In genomic region chr15:89354455-89354854, GRCm38 (mm10) we compare ENCODE assay signal across 9 mouse cellular contexts. TPM values are rescaled to one million over a fixed set of nuclear protein-coding genes. Genes with fewer than 3 reads are reported as not detected.
DNase-seq lines count a peak whose midpoint lies in the region; ATAC-seq and TF ChIP-seq lines count a peak whose summit lies in the region.
"Had no signal": no experiment of that assay in that cellular context is flagged by ENCODE, and none has a peak within 500 bp of the region (broad histone marks: within the 10 kb centered on the region; RNA-seq: fewer than 3 reads in every experiment).

No protein-coding gene starts in this region.

- H3K27me3 ChIP-seq in heart, embryonic 13.5 days (replicated peaks) = no peaks in the 10 kb centered on the region
- H3K27me3 ChIP-seq in MEL (ENCODE audit: control insufficient read depth in 1 of 2, insufficient read depth in 2 of 2, low read length in 2 of 2) = no peaks in the 10 kb centered on the region
- no peaks in the 10 kb centered on the region for H3K27me3 ChIP-seq in heart, embryonic 16.5 days (ENCODE audit: control insufficient read depth, insufficient read depth, low read length)
- H3K27me3 ChIP-seq in midbrain, embryonic 11.5 days (ENCODE audit: control insufficient read depth, insufficient read depth, low read length) = no peaks in the 10 kb centered on the region
- H3K27me3 ChIP-seq: Patski had no signal

- TF ChIP-seq EP300 in MEL (IDR thresholded peaks at IDR 0.05; ENCODE audit: low read depth in 1 of 2, low read length in 2 of 2) = no peak

- TF ChIP-seq POLR2A in MEL (IDR thresholded peaks at IDR 0.05; ENCODE audit: control insufficient read depth in 1 of 2, insufficient read depth in 1 of 2, low read depth in 1 of 2, low read length in 2 of 2, poor library complexity in 1 of 2) = no peak

- no peaks in the 10 kb centered on the region for H3K9me3 ChIP-seq in heart, embryonic 13.5 days
- H3K9me3 ChIP-seq in MEL (replicated peaks; ENCODE audit: insufficient read depth, low read length) = no peaks in the 10 kb centered on the region
- H3K9me3 ChIP-seq in heart, embryonic 16.5 days (replicated peaks; ENCODE audit: control insufficient read depth, low read length) = no peaks in the 10 kb centered on the region
- no peaks in the 10 kb centered on the region for H3K9me3 ChIP-seq in midbrain, embryonic 11.5 days (ENCODE audit: control insufficient read depth, low read length)

- H3K27ac ChIP-seq in heart, embryonic 13.5 days (replicated peaks) = no peak overlapping the region
- no peak overlapping the region for H3K27ac ChIP-seq in MEL (ENCODE audit: control insufficient read depth, low read depth, low read length)
- no peak overlapping the region for H3K27ac ChIP-seq in heart, embryonic 16.5 days (ENCODE audit: low read length)
- no peak overlapping the region for H3K27ac ChIP-seq in midbrain, embryonic 11.5 days (ENCODE audit: low read depth, low read length)

- H3K9ac ChIP-seq in heart, embryonic 13.5 days = peak overlapping the region; percentile 93
- peak overlapping the region; percentile 90 for H3K9ac ChIP-seq in MEL (ENCODE audit: control insufficient read depth, low read depth, low read length, poor library complexity, severe bottlenecking)
- H3K9ac ChIP-seq in heart, embryonic 16.5 days (ENCODE audit: low read length) = peak overlapping the region; percentile 96
- H3K9ac ChIP-seq in midbrain, embryonic 11.5 days (ENCODE audit: low read length) = peak overlapping the region; percentile 82

- no peak for ATAC-seq in heart, embryonic 13.5 days (ENCODE audit: extremely low read depth, insufficient number of reproducible peaks, low FRiP score, low TSS enrichment)
- no peak for ATAC-seq in heart, embryonic 16.5 days (replicated peaks; ENCODE audit: extremely low read depth, insufficient read depth, low FRiP score)
- no peak for ATAC-seq in midbrain, embryonic 11.5 days (ENCODE audit: low FRiP score)
- no peak for ATAC-seq in granulocyte monocyte progenitor cell, adult 5-6 weeks (replicated peaks; ENCODE audit: poor library complexity, severe bottlenecking)

- DNase-seq in heart, postnatal 14 days = no peak
- DNase-seq in MEL (ENCODE audit: low read depth, low spot score) = no peak
- peak; percentile 83 for DNase-seq in midbrain, embryonic 11.5 days (ENCODE audit: low spot score, missing footprints)
- DNase-seq in left cerebral cortex, adult 9 months (ENCODE audit: low spot score in 2 of 2) = no peak
- DNase-seq in retina, embryonic 14.5 days (ENCODE audit: low spot score) = no peak

- peaks cover 43% of the 10 kb centered on the region for H3K79me2 ChIP-seq in MEL (ENCODE audit: control insufficient read depth, insufficient read depth, low read length, poor library complexity)

- intact Hi-C loops in heart, postnatal 14 days (cut with DNase I) = loop anchor here (2.0 to 10.0 kb wide), 2 partner anchors 40 to 230 kb away; partner anchors contain the start of genes Hdac10, Sbf1 and Tubgcp6

- H3K4me1 ChIP-seq in heart, embryonic 13.5 days = peaks cover 45% of the 10 kb centered on the region
- H3K4me1 ChIP-seq in MEL (ENCODE audit: control insufficient read depth in 1 of 2, insufficient read depth in 2 of 2, low read length in 2 of 2) = peaks cover 21% of the 10 kb centered on the region in 2 experiments
- peaks cover 28% of the 10 kb centered on the region for H3K4me1 ChIP-seq in heart, embryonic 16.5 days (ENCODE audit: control insufficient read depth, insufficient read depth, low read length)
- H3K4me1 ChIP-seq in midbrain, embryonic 11.5 days (ENCODE audit: control insufficient read depth, insufficient read depth, low read length) = peaks cover 14% of the 10 kb centered on the region

- TF ChIP-seq RAD21 in MEL (IDR thresholded peaks at IDR 0.05; ENCODE audit: low read depth, low read length) = no peak

- 81% methylated on average over 7 of the region's 7 CpGs for WGBS in heart, embryonic 13.5 days
- WGBS in heart, embryonic 16.5 days = 73% methylated on average over 7 of the region's 7 CpGs
- WGBS in midbrain, embryonic 11.5 days = 89% methylated on average over 7 of the region's 7 CpGs

- TF ChIP-seq CTCF in MEL (IDR thresholded peaks at IDR 0.05 in 2 of 3, conservative IDR thresholded peaks at IDR 0.05 in 1 of 3; ENCODE audit: control insufficient read depth in 1 of 3, insufficient read depth in 1 of 3, low read depth in 2 of 3, low read length in 3 of 3, poor library complexity in 1 of 3, severe bottlenecking in 1 of 3) = no peak

- peak overlapping the region; percentile 84 for H3K4me3 ChIP-seq in heart, embryonic 13.5 days
- peak overlapping the region; percentile 91 for H3K4me3 ChIP-seq in MEL (ENCODE audit: control insufficient read depth in 1 of 2, insufficient read depth in 1 of 2, low read depth in 2 of 2, low read length in 2 of 2)
- peak overlapping the region; percentile 94 for H3K4me3 ChIP-seq in heart, embryonic 16.5 days (ENCODE audit: low read length)
- peak overlapping the region; percentile 74 for H3K4me3 ChIP-seq in midbrain, embryonic 11.5 days (ENCODE audit: low read depth, low read length)

- H3K36me3 ChIP-seq in heart, embryonic 13.5 days = peaks cover 56% of the 10 kb centered on the region
- H3K36me3 ChIP-seq in MEL (ENCODE audit: control insufficient read depth in 1 of 2, insufficient read depth in 2 of 2, low read length in 2 of 2) = peaks cover 0 to 27% of the 10 kb centered on the region in 2 experiments
- H3K36me3 ChIP-seq in heart, embryonic 16.5 days (ENCODE audit: control insufficient read depth, insufficient read depth) = peaks cover 35% of the 10 kb centered on the region
- H3K36me3 ChIP-seq in midbrain, embryonic 11.5 days (ENCODE audit: control insufficient read depth, insufficient read depth, low read length) = peaks cover 19% of the 10 kb centered on the region

- peak overlapping the region; percentile 84 for H3K4me2 ChIP-seq in heart, embryonic 13.5 days
- H3K4me2 ChIP-seq in heart, embryonic 16.5 days (ENCODE audit: low read depth, low read length) = peak overlapping the region; percentile 92
- peak overlapping the region; percentile 85 for H3K4me2 ChIP-seq in midbrain, embryonic 11.5 days

RNA-seq across cellular contexts. Expression of gene Lmf2, which starts 1.0 kb away (rescaled TPM):
- polyA plus RNA-seq in heart, embryonic 13.5 days (2015; fragmentation: Nextera tagmentation; extraction: Ambion mirVana) = 43.8 and 46.2 TPM in 2 replicates
- total RNA-seq in heart, postnatal 14 days (2021) = 10 to 100 TPM; 33.1 to 38.3 TPM
- total RNA-seq in MEL (2012; rRNA removed) = 14.5 and 14.7 TPM in 2 replicates
- polyA plus RNA-seq in MEL (2012; ENCODE audit: insufficient read depth in 1 of 2, insufficient read length in 2 of 2, low read depth in 1 of 2, low replicate concordance in 2 of 2, missing spikeins in 1 of 2) = 10 to 100 TPM in 1 of 2 experiments, not detected in 1; 52.0 TPM
- polyA plus RNA-seq in heart, embryonic 16.5 days (2015; fragmentation: Nextera tagmentation; extraction: Ambion mirVana) = 54.5 and 56.5 TPM in 2 replicates
- polyA plus RNA-seq in midbrain, embryonic 11.5 days (2014; fragmentation: Nextera tagmentation; extraction: Ambion mirVana) = 29.8 and 31.8 TPM in 2 replicates
- total RNA-seq in granulocyte monocyte progenitor cell, adult 5-6 weeks (2014; fragmentation: Nextera tagmentation) = 15.4 and 22.3 TPM in 2 replicates
- 8.9 and 11.0 TPM in 2 replicates for total RNA-seq in granulocyte monocyte progenitor cell, adult 5-6 weeks (2017)

RNA-seq across cellular contexts. Expression of gene Ncaph2, which starts 1.1 kb away (rescaled TPM):
- 94.1 and 109 TPM in 2 replicates for polyA plus RNA-seq in heart, embryonic 13.5 days (2015; fragmentation: Nextera tagmentation; extraction: Ambion mirVana)
- total RNA-seq in heart, postnatal 14 days (2021) = 10 to 100 TPM; 56.0 to 64.7 TPM
- 126 and 137 TPM in 2 replicates for total RNA-seq in MEL (2012; rRNA removed)
- polyA plus RNA-seq in MEL (2012; ENCODE audit: insufficient read depth in 1 of 2, insufficient read length in 2 of 2, low read depth in 1 of 2, low replicate concordance in 2 of 2, missing spikeins in 1 of 2) = 100 to 1,000 TPM; 160 to 165 TPM
- 101 and 108 TPM in 2 replicates for polyA plus RNA-seq in heart, embryonic 16.5 days (2015; fragmentation: Nextera tagmentation; extraction: Ambion mirVana)
- polyA plus RNA-seq in midbrain, embryonic 11.5 days (2014; fragmentation: Nextera tagmentation; extraction: Ambion mirVana) = 155 and 168 TPM in 2 replicates
- total RNA-seq in granulocyte monocyte progenitor cell, adult 5-6 weeks (2014; fragmentation: Nextera tagmentation) = 87.4 and 136 TPM in 2 replicates
- total RNA-seq in granulocyte monocyte progenitor cell, adult 5-6 weeks (2017) = 92.2 and 118 TPM in 2 replicates

RNA-seq across cellular contexts. Expression of gene Sco2, which starts 19.2 kb away (rescaled TPM):
- polyA plus RNA-seq in heart, embryonic 13.5 days (2015; fragmentation: Nextera tagmentation; extraction: Ambion mirVana) = 7.1 and 7.2 TPM in 2 replicates
- 10 to 100 TPM; 19.7 to 21.4 TPM for total RNA-seq in heart, postnatal 14 days (2021)
- 50.2 and 58.9 TPM in 2 replicates for total RNA-seq in MEL (2012; rRNA removed)
- 10 to 100 TPM in 1 of 2 experiments, not detected in 1; 34.6 TPM for polyA plus RNA-seq in MEL (2012; ENCODE audit: insufficient read depth in 1 of 2, insufficient read length in 2 of 2, low read depth in 1 of 2, low replicate concordance in 2 of 2, missing spikeins in 1 of 2)
- 10.0 and 11.9 TPM in 2 replicates for polyA plus RNA-seq in heart, embryonic 16.5 days (2015; fragmentation: Nextera tagmentation; extraction: Ambion mirVana)
- 5.8 and 6.0 TPM in 2 replicates for polyA plus RNA-seq in midbrain, embryonic 11.5 days (2014; fragmentation: Nextera tagmentation; extraction: Ambion mirVana)
- total RNA-seq in granulocyte monocyte progenitor cell, adult 5-6 weeks (2014; fragmentation: Nextera tagmentation) = 12.4 and 27.5 TPM in 2 replicates
- total RNA-seq in granulocyte monocyte progenitor cell, adult 5-6 weeks (2017) = 22.7 and 31.5 TPM in 2 replicates

RNA-seq across cellular contexts. Expression of gene Miox, which starts 20.3 kb away (rescaled TPM):
- 0.34 TPM in 1 of 2 replicates, not detected in the other for polyA plus RNA-seq in heart, embryonic 13.5 days (2015; fragmentation: Nextera tagmentation; extraction: Ambion mirVana)
- total RNA-seq in heart, postnatal 14 days (2021) = not detected
- total RNA-seq in MEL (2012; rRNA removed) = not detected in 2 replicates
- polyA plus RNA-seq in MEL (2012; ENCODE audit: insufficient read depth in 1 of 2, insufficient read length in 2 of 2, low read depth in 1 of 2, low replicate concordance in 2 of 2, missing spikeins in 1 of 2) = not detected
- not detected in 2 replicates for polyA plus RNA-seq in heart, embryonic 16.5 days (2015; fragmentation: Nextera tagmentation; extraction: Ambion mirVana)
- not detected in 2 replicates for polyA plus RNA-seq in midbrain, embryonic 11.5 days (2014; fragmentation: Nextera tagmentation; extraction: Ambion mirVana)
- total RNA-seq in granulocyte monocyte progenitor cell, adult 5-6 weeks (2014; fragmentation: Nextera tagmentation) = not detected in 2 replicates
- total RNA-seq in granulocyte monocyte progenitor cell, adult 5-6 weeks (2017) = not detected in 2 replicates
- polyA plus RNA-seq: Patski had no signal

RNA-seq across cellular contexts. Expression of gene Tymp, which starts 22.4 kb away (rescaled TPM):
- polyA plus RNA-seq in heart, embryonic 13.5 days (2015; fragmentation: Nextera tagmentation; extraction: Ambion mirVana) = 0.99 and 1.0 TPM in 2 replicates
- total RNA-seq in heart, postnatal 14 days (2021) = under 1 TPM; 0.20 to 0.74 TPM
- 0.92 and 1.5 TPM in 2 replicates for total RNA-seq in MEL (2012; rRNA removed)
- 1 to 10 TPM in 1 of 2 experiments, not detected in 1; 2.0 TPM for polyA plus RNA-seq in MEL (2012; ENCODE audit: insufficient read depth in 1 of 2, insufficient read length in 2 of 2, low read depth in 1 of 2, low replicate concordance in 2 of 2, missing spikeins in 1 of 2)
- polyA plus RNA-seq in heart, embryonic 16.5 days (2015; fragmentation: Nextera tagmentation; extraction: Ambion mirVana) = 0.92 and 0.97 TPM in 2 replicates
- 1.2 and 1.9 TPM in 2 replicates for polyA plus RNA-seq in midbrain, embryonic 11.5 days (2014; fragmentation: Nextera tagmentation; extraction: Ambion mirVana)
- total RNA-seq in granulocyte monocyte progenitor cell, adult 5-6 weeks (2014; fragmentation: Nextera tagmentation) = not detected in 2 replicates
- total RNA-seq in granulocyte monocyte progenitor cell, adult 5-6 weeks (2017) = 0.43 and 1.1 TPM in 2 replicates
